Mouse (Mus musculus) layer of hippocampus, adult 18-20 months (tissue): ENCODE measurements at regions not wholly inside any gene's neighbourhood (a gene's known extent, or its start where the extent isn't known, plus 50 kb on each side); places are given as distances from the start of the nearest gene placed in this dataset.
A peak's percentile ranks its signal among the peaks of the same experiment; 100 is the strongest.

Experiments used
- DNase-seq, 2 experiments: peaks; one replicate each; pipeline ENCODE4 v3.0.0; 2022; ENCODE audit warnings: low spot score in 2 of 2

DNA sequence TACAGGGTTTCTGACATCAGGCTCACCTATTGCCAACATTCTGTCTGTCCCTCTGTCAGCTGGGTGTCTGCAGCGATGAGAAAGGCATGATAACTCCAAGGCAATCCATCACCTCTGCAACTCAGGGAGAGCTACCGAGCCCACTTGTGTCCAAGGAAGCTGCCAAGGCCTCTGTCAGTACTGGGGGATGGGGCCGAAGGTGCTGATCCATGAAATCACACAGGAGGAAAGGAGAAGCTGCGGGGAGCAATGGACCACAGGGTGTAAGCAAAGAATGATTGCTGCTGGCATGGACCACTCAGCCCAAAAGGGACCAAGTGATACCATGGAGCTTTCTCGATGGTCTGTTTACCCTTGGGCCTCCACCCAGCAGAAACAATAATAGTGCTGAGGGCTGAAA lies 67.5 kb upstream of the Mid1ip1 start:
- no peak for DNase-seq

DNA sequence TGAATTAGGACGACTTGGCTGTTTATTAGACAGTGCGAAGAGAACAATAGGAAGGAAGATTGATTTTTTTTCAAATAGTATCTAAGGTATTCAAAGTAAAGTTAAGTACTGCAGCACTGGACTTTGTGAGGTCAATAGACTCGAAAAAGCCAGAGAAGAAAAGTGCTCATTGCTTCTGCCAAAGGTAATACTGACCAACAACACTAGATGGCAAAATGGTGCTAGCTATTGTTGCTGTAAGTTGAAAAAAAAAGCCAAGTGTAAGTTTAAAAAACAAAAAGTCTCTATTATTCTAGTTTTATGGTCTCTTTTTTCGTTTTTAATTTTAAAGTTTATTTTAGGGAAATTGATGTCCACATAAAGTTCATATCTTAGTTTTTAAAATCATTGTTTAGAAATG lies 63.9 kb upstream of the Mid1ip1 start:
- DNase-seq: peak in 1 of 2 experiments; percentile 15
